Mouse (Mus musculus) C2C12 (cell line): ENCODE data around the gene Psmc3. TPM values are rescaled to one million over a fixed set of nuclear protein-coding genes. Genes with fewer than 3 reads are reported as not detected.

Experiments used
- H3K27me3 ChIP-seq: one replicate; pipeline ENCODE4 v1.6.1; 2011; ENCODE audit not compliant: control insufficient read depth, insufficient read depth, insufficient read length
- H3K36me3 ChIP-seq: one replicate; pipeline ENCODE4 v1.6.1; 2011; ENCODE audit not compliant: control insufficient read depth, insufficient read depth
- H3K4me3 ChIP-seq: one replicate; pipeline ENCODE4 v1.5.1; 2011; ENCODE audit warnings: mild to moderate bottlenecking, control low read depth; ENCODE audit not compliant: poor library complexity, insufficient read depth, severe bottlenecking
- H3K79me2 ChIP-seq: one replicate; pipeline ENCODE4 v1.6.1; 2011; ENCODE audit not compliant: control insufficient read depth, insufficient read depth
- H3K79me3 ChIP-seq: one replicate; pipeline ENCODE4 v1.6.1; 2011; ENCODE audit warnings: low read depth, control low read depth
- H3ac ChIP-seq: one replicate; pipeline ENCODE3; 2011; ENCODE audit warnings: low read depth; ENCODE audit not compliant: control insufficient read depth, insufficient read length
- CEBPB ChIP-seq: IDR thresholded peaks from one replicate; pipeline ENCODE4 v1.6.1; 2011; ENCODE audit warnings: low read depth, mild to moderate bottlenecking, control low read depth, moderate library complexity
- CTCF ChIP-seq: IDR thresholded peaks from one replicate; pipeline ENCODE4 v1.5.1; 2011; ENCODE audit not compliant: control insufficient read depth, insufficient read depth, insufficient read length
- FOSL1 ChIP-seq: IDR thresholded peaks from one replicate; pipeline ENCODE4 v1.8.0; 2011; ENCODE audit warnings: mild to moderate bottlenecking, low read length; ENCODE audit not compliant: poor library complexity, insufficient read depth, severe bottlenecking
- MAX ChIP-seq: IDR thresholded peaks from one replicate; pipeline ENCODE4 v1.6.1; 2011; ENCODE audit warnings: mild to moderate bottlenecking, control low read depth
- MYOD1 ChIP-seq: IDR thresholded peaks from one replicate; pipeline ENCODE4 v1.6.1; 2011; ENCODE audit warnings: low read depth; ENCODE audit not compliant: control insufficient read depth, insufficient read length
- MYOG ChIP-seq: IDR thresholded peaks from one replicate; pipeline ENCODE4 v1.6.1; 2011; ENCODE audit not compliant: control insufficient read depth, insufficient read length; ENCODE audit errors: extremely low read depth
- USF1 ChIP-seq: IDR thresholded peaks from one replicate; pipeline ENCODE4 v1.6.1; 2011; ENCODE audit warnings: low read depth, mild to moderate bottlenecking, control low read depth, moderate library complexity
- long read RNA-seq, 2 experiments: library from polyadenylated mRNA; unstranded; transcript quantifications; one replicate each; pipeline ENCODE4 v2.0.0; 2019 to 2020
- polyA plus RNA-seq: library from polyadenylated mRNA; unstranded; fragments of >200 nt; fragmentation: generic; extraction: Trizol; gene quantifications from one replicate; pipeline ENCODE4 v1.2.1, GENCODE M21; 2012; ENCODE audit warnings: missing spikeins

Psmc3 gene
- polyA plus RNA-seq: 367 TPM
- long read RNA-seq, experiment 1, transcript Psmc3-202 (12 exons, 1,636 nt): major isoform, 533 of 680 reads
- long read RNA-seq, experiment 1, partial matches to known transcripts: 114 of 680 reads
- long read RNA-seq, experiment 1, other reads (novel, unspliced or antisense): 32 of 680 reads
- long read RNA-seq, experiment 2, transcript Psmc3-202 (12 exons, 1,636 nt): major isoform, 1,035 of 1,097 reads
- long read RNA-seq, experiment 2, partial matches to known transcripts: 19 of 1,097 reads
- long read RNA-seq, experiment 2, other reads (novel, unspliced or antisense): 43 of 1,097 reads

- TF ChIP-seq CTCF (no peak), USF1 (no peak)
- H3K79me3 ChIP-seq: peaks cover 19% of the 10 kb centered on the region
- H3ac ChIP-seq: peak within 1 kb of the TSS; percentile 99
- H3K79me2 ChIP-seq: peaks cover 41% of the 10 kb centered on the region
- H3K27me3 ChIP-seq: no peaks in the 10 kb centered on the region
- H3K36me3 ChIP-seq: peaks cover 41% of the 10 kb centered on the region
- H3K4me3 ChIP-seq: peak within 1 kb of the TSS; percentile 75
Measured at GRCm38 (mm10) chr2:91053934-91054382, at the start of gene Psmc3. Gene Psmc3 (plus strand): TSS chr2:91054009.

GRCm38 (mm10) chr2:91008536-91008935 is 45.3 kb upstream of the Psmc3 start:
- no peaks in the 10 kb centered on the region for H3K79me3 ChIP-seq
- no peaks in the 10 kb centered on the region for H3K27me3 ChIP-seq
- TF ChIP-seq CEBPB: no peak
- TF ChIP-seq MYOG: no peak
- TF ChIP-seq FOSL1: no peak
- TF ChIP-seq MAX: no peak
- no peak for TF ChIP-seq MYOD1
- no peak for TF ChIP-seq CTCF
- TF ChIP-seq USF1: no peak
- H3K36me3 ChIP-seq: peaks cover 97% of the 10 kb centered on the region
- no peak overlapping the region for H3K4me3 ChIP-seq
- no peak overlapping the region for H3ac ChIP-seq
- no peaks in the 10 kb centered on the region for H3K79me2 ChIP-seq

- peaks cover 15% of the 10 kb centered on the region for H3K79me2 ChIP-seq
- H3ac ChIP-seq: no peak overlapping the region
- no peaks in the 10 kb centered on the region for H3K27me3 ChIP-seq
- peaks cover 98% of the 10 kb centered on the region for H3K36me3 ChIP-seq
- no peak overlapping the region for H3K4me3 ChIP-seq
- H3K79me3 ChIP-seq: peaks cover 2% of the 10 kb centered on the region
- no peak for TF ChIP-seq FOSL1
- TF ChIP-seq MAX: no peak
- TF ChIP-seq CTCF: no peak
- no peak for TF ChIP-seq MYOD1
- TF ChIP-seq USF1: no peak
- TF ChIP-seq CEBPB: no peak
Measured at GRCm38 (mm10) chr2:91013881-91014280, 39.9 kb upstream of the Psmc3 start.

GRCm38 (mm10) chr2:91015386-91015785 is 38.4 kb upstream of the Psmc3 start:
- Histone ChIP-seq H3K27me3 (no peaks in the 10 kb centered on the region), H3ac (no peak overlapping the region), H3K79me2 (peaks cover 15% of the 10 kb centered on the region), H3K79me3 (peaks cover 2% of the 10 kb centered on the region), H3K4me3 (no peak overlapping the region), H3K36me3 (peaks cover 95% of the 10 kb centered on the region)
- TF ChIP-seq MYOG (no peak), MYOD1 (no peak), FOSL1 (no peak), MAX (no peak), CEBPB (no peak)

- TF ChIP-seq MAX: no peak
- TF ChIP-seq MYOD1: no peak
- no peak for TF ChIP-seq MYOG
- no peak for TF ChIP-seq FOSL1
- TF ChIP-seq CEBPB: no peak
- TF ChIP-seq CTCF: no peak
- no peak for TF ChIP-seq USF1
- Histone ChIP-seq H3K36me3 (peaks cover 69% of the 10 kb centered on the region), H3K4me3 (no peak overlapping the region), H3K27me3 (no peaks in the 10 kb centered on the region), H3K79me3 (peaks cover 2% of the 10 kb centered on the region), H3K79me2 (peaks cover 15% of the 10 kb centered on the region), H3ac (no peak overlapping the region)
Measured at GRCm38 (mm10) chr2:91018061-91018788, 35.6 kb upstream of the Psmc3 start.
